Mouse (Mus musculus) kidney, adult 2 months (tissue): ENCODE results near the gene Zfp617.
"Not testable (repeated sequence)": the region's sequence is repeated elsewhere in the genome, so short reads cannot be mapped to it uniquely, and the experiment has no call there.

Experiments used
- CTCF ChIP-seq: fragments of 200-500 bp; conservative IDR thresholded peaks from 2 replicates; pipeline ENCODE4 v1.5.1; 2011; ENCODE audit warnings: low read depth, mild to moderate bottlenecking, control low read depth, low read length, moderate library complexity, mixed read lengths; ENCODE audit not compliant: insufficient read depth, insufficient read length
- POLR2A ChIP-seq: fragments of 200-500 bp; IDR thresholded peaks from one replicate; pipeline ENCODE4 v1.6.1; 2011; ENCODE audit warnings: low read depth, low read length, control low read depth

GRCm38 (mm10) chr8:71900666-71901065 is 7.8 kb upstream of the Zfp617 start:
- TF ChIP-seq CTCF, POLR2A: not testable (repeated sequence)
